Mouse (Mus musculus): ENCODE results near the gene Taf4.
A peak's percentile ranks its signal among the peaks of the same experiment; 100 is the strongest.

Taf4 gene

GRCm38 (mm10) chr2:179976628-179977343 lies at the start of gene Taf4:
TSS of gene Taf4 (minus strand) at chr2:179976646.
- DNase-seq = peak; percentile 91

GRCm38 (mm10) chr2:180025861-180026200 lies 49.4 kb upstream of the Taf4 start:
- no peak for DNase-seq

DNA sequence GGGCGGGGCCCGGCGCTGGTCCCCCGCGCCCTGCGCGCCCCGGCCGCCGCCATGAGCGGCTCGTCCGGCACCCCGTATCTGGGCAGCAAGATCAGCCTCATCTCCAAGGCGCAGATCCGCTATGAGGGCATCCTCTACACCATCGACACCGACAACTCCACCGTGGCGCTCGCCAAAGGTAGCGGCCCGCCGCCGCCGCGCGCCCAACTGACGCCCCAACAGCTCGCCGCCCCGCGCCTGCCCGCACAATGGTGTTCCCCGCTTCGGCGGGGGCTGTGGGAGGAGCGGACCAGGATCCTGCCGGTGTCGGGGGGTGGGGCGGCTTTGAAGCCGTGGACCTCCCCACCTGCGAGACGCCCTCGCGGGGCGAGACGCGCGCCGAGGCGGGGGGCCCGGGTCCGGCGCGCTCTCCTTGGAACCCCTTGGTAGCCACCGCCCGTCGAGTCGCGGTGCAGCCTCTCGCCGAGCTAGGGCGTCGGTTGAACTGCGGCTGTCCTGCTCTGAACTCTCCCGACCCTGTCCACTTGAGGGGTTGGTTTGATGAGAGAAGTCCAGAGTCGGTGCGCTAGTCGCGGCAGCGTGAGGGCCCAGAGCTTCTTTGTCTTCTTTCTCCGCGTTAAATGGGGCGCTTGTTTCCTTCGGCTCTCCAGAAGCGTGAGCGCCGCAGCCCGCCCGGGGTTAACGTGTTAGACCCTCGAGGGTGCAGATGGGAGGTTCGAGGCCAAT lies 48.9 kb upstream of the Taf4 start:
- DNase-seq = peak; percentile 82

GRCm38 (mm10) chr2:180024401-180025098 lies 48.1 kb upstream of the Taf4 start, which contains the start of gene Lsm14b:
TSS of gene Lsm14b (plus strand) at chr2:180024987.
- peak; percentile 100 for DNase-seq

DNA sequence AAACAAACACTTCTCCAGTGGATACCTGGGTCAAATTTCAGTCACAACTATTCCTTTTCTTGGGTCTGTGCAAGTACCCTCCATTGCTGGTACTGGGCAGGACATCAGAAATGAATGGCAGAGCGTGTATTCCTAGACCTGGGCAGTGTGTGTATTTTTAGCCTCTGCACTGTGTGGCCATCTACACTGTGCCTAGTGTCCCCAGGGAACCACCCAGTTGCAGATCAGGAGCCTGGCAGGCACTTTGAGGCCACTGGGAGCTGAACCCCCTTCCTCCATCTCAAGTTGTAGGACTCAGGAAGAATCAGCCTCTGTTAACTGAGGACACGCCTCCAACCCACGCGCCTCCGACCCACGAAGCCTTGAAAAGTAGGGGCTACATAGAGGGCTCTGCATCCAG lies 46.3 kb upstream of the Taf4 start:
- DNase-seq = peak; percentile 49

GRCm38 (mm10) chr2:180020919-180021318 lies 44.5 kb upstream of the Taf4 start:
- peak; percentile 68 for DNase-seq

- DNase-seq = peak; percentile 86
Observed at GRCm38 (mm10) chr2:180020091-180020661, 43.7 kb upstream of the Taf4 start.

DNA sequence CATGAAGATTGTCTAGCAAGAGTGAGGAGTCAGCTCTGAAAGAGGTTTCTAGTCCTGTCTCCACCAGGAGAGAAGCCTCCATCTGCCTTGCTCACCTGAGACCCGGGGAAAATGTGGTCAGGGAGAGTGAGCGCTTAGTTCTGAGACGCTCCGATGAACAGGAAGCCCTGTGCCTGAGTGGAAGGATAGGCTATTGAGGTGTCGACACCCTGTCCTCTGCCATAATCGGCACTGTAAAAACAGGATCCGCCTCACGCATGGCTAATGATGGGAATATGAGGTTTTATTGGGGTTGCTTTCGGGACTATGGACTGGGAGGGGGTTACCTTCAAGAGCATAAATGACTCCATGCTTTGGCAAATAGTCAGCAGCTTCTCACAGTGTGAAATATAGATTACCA lies 42.1 kb upstream of the Taf4 start:
- DNase-seq = peak; percentile 25

- no peak for DNase-seq
Observed at GRCm38 (mm10) chr2:180017632-180018031, 41.2 kb upstream of the Taf4 start.

- DNase-seq = no peak
Observed at GRCm38 (mm10) chr2:180013686-180014085, 37.2 kb upstream of the Taf4 start.

DNA sequence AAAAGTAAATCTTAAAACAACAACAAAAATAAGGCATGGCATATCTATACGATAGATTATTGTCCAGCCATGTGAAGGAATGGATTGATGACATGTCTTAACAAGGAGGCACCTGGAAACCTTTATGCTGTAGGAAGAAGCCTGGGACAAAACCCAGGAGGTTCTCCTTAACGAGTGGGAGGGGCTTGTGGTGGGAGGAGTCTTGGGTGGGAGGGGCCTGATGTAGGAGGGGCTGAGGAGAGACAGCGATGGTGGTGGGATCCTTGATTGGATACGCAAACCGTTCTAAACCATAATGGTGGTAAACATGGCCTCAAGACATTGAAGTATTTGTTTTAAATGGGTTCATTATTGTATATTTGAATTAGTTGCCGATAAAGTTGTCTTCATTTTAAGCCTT lies 34.9 kb upstream of the Taf4 start:
- no peak for DNase-seq

GRCm38 (mm10) chr2:180010686-180011085 lies 34.2 kb upstream of the Taf4 start:
- no peak for DNase-seq

GRCm38 (mm10) chr2:180006352-180007017 lies 30.0 kb upstream of the Taf4 start:
- DNase-seq = no peak

GRCm38 (mm10) chr2:180005656-180006351 lies 29.4 kb upstream of the Taf4 start:
- DNase-seq = no peak

DNA sequence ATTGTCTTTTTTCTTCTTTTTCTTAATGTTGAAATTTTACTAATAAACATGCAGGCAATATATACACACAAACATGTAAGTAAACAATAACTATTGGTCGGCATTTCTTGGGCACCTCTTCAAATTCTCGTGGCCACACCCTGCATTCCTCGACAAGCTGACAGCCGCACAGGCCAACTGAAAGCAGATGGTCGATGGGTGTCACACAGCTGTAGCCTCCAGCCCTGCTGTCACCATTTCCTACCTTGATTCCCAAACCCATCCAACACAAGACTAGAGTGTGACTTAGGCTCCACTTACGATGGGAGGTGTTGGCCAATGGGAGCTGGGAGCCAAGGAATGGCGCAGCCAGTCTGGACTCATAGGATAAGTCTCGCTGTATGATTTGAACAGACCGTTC lies 25.2 kb upstream of the Taf4 start:
- DNase-seq = no peak

DNA sequence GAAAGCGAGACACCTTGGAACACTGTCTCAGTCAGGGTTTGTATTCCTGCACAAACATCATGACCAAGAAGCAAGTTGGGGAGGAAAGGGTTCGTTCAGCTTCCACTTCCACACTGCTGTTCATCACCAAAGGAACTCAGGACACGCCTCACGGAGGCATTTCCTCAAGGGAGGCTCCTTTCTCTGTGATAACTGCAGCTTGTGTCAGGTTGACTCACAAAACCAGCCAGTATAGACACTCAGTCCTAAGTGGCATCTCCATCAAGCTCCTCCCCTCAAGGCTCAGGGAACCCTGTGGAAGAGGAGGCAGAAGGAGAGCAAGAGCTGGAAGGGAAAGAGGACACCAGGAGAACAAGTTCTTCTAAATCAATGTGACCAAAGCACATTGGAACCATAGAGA lies 22.0 kb upstream of the Taf4 start:
- no peak for DNase-seq

DNA sequence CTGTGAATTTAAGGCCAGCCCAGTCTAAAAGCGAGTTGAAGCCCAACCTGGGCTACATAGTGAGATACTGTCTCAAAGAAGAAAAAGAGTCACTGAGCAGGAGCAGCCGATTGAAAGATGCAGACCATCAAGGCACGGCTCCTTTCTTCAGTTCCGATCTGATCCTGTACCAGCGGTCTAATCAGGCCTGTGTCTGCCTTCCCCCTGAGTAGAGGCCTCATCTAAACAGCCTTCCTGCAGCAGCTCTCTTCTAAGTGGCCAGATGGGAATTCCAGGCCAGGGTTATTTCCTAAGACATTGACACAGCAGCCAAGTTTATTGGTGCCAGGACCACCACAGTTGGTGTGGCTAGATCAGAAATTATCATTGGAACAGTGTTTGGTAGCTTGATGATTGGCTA lies 16.6 kb upstream of the Taf4 start:
- DNase-seq = no peak

GRCm38 (mm10) chr2:179989098-179989497 lies 12.7 kb upstream of the Taf4 start:
- no peak for DNase-seq

DNA sequence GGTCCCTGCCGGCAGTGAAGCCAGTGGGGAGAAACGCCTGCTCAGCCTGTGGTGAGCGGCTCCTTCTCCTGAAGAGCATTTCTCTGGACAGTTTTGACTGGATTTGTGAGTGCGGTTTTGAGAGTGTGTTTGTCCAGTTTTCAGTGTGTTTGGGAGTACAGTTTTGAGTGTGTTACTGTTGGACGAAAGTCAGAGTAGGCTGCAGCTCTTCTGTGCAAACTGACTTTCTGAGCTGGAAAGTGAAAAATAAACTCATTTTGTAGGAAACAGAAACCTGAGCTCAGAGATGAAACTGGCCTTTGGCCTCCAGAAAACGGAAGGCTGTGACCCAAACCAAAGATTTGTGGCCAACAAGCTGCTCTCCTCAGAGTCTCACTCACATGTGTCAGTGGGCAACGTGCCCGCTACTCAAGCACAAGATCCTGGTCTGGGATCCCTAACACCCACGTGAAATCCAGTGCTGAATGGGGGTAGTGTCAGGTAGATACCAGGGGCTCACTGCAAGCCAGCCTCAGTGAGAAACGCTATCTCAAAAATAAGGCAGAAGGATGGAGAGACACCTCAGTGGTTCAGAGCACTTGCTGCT lies 10.1 kb upstream of the Taf4 start:
- no peak for DNase-seq

DNA sequence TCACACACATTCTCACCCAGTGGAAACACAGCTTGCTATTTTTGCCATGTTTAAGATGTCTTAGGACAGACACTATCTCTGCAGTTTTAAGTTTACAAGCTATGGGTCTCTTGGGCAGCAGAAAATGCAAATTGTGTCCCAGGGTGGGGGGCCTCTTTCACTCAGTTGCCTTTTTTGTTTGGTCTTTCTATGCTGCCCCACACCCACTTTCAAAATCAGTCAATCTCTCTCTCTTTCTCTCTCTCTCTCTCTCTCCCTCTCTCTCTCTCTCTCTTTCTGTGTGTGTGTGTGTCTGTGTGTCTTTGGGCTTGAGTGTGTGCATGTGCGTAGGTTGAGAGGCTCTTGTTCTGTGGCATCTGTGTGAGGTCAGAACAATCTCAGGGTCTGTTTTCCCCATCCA lies 9.2 kb upstream of the Taf4 start:
- DNase-seq = no peak

DNA sequence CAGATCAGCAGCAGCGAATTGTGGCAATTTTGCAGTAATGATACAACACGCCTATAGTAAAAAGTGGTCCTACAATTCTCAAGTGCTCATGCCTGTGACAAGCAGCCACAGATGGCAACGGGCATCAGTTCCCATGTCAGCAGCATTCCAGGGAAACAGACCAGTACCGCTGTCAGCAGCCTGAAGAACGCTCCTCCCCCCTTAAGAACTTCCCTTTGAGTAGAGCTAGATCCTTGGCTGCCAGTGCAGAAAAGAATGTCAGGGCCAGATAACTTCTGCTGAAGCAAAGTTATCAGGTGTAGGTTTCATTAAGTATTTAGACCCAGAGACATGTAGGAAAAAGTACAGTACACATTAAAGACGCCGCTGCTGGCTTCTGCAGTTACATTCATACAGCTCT lies 8.4 kb upstream of the Taf4 start:
- no peak for DNase-seq

- DNase-seq = no peak
Observed at GRCm38 (mm10) chr2:179982715-179983114, 6.3 kb upstream of the Taf4 start.
